Mouse (Mus musculus) frontal cortex, postnatal 14 days (tissue): Measurements from ENCODE around the gene Csn3.

ENCODE experiments used
- DNase-seq, 2 experiments: peaks; one replicate each; pipeline ENCODE4 v3.0.0; 2022; ENCODE audit warnings: low spot score in 2 of 2

Csn3 gene

DNA sequence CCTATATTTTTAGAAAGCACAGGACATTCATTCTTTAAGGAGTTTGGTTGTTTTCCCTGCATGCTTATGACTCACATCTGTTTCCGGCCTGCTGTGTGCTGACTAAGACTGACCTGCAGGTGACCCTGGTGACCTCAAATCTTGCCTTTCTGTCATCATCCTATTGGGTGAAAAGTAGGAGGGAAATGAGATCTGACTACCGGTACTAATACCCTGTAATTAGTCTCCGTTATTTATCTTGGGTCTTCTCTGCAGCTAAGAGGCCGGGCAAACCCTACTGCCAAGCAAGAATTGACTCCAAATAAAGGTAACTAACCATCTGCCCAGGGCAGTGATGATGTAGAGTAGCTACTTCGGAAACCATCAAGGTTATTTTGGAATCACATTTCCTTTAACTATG, at the start of gene Csn3:
TSS of gene Csn3 (plus strand) at position 208 of the 400 bp plus-strand sequence.
- DNase-seq: no peak

DNA sequence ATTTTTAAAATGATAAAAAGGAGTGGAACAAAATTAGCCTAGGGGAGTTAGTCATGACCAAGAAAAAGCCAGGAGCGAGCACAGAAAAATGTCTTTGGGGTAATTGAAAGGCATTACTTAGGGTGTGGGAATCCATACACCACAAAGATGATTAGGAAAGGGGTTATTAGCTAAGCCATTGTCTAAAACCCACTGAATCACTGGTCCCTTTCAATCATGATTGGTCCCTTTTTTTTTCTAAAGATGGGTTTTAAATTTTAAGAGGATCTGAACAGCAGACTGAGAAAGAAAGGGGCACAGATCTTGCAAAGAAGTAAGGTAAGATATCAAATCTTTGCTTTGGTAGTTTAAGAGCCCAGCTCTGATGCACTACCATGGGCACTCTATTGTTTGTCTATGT, 40.6 kb upstream of the Csn3 start, which contains the start of gene Odam:
TSS of gene Odam (plus strand) at position 301 of the 400 bp plus-strand sequence.
- no peak for DNase-seq

DNA sequence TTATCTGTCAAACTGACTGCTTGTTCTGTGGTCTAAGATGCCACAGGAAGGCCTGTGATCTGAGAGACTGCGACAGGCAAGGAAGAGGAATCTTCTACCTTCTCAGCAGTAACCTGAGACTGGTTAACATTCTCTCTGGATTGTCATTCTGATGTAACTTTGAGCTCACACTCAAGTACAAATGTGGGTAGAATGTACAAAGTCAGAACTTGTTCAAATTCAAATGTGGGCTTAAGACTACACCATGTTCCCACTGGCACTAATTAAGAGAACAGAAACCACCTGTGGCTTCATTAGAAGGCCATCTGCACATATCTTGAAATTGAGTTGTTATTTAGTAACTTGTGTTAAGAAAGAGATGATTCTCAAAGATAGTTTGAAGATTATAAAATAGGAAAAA, 6.2 kb downstream of the Csn3 start:
- DNase-seq: no peak

DNA sequence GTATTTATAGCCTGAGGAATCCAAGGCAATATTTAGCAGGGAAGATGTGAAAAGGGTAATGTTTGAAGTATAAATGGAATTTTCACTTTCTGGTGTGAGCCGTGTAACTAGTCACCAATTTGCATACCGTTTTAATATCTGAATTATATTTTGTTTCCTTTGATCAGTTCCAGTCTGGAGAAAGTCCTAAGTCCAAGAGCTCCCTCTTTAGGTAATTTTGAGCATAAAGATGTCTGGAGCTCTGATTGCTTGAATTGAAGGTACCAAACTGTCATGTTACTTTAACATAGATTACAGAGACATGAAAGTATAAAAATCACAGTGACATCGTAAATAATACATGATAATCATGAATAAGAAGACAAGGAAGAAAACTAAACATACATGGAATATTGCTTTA, 15.4 kb downstream of the Csn3 start:
- no peak for DNase-seq

DNA sequence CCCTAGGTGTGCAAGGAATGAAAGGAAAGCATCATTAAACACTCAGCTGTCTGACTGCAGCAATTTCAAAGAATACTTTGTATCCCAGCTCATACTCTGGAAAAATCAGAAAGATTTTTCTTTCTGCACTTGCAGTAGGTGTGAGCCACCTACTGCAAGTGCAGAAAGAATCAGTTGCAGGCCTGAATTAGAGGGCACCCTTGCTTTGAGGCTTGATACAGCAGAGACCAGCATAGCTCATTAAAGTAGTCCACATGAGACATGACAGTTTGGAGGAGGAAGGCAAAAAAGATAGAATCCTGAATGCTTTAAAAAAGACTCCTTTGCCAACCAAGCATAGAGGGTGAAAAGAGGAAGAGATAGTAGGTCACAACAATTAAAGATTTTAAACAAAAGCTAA, 17.1 kb downstream of the Csn3 start:
- no peak for DNase-seq

DNA sequence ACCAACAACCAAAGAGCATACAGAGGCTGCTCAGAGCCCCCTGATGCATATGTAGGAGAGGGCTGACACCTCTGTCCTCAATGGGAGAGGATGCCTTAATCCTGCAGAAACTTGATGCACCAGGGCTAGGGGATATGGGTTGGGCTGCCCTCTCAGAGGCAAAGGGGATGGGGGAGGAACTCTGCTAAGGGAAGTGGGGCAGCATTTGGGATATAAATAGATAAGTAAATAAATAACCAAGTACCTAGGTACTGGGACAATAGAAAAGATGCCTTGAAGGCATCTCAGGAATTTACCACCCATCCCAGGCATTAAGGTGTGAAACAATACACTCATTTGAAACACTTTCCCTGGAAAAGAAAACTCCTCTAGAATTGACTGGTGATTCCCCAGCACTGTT, 26.5 kb downstream of the Csn3 start:
- DNase-seq: no peak

DNA sequence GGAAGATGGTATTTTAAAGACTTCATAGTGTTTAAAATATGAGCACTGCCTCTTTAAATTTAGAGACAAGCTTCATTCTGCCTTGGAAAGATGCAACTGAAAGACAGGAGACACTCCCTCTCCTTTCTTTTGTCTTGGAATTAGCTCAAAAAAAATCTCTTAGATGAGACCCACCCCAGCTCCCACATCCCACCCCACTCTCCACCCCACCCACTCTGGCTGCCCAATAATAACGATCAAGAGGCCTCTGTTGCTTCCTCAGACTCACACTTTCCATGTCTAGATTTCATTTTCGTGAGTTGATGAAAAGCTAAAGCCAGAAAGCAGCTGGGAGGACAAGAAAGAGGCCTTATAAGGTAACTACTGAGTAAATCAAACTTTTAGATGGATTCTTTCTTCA, 43.8 kb downstream of the Csn3 start, which contains the start of the genes 2310003L06Rik and Gm28434:
TSS of gene 2310003L06Rik (plus strand) at position 259 of the 400 bp plus-strand sequence.
TSS of gene Gm28434 (plus strand) at position 317 of the 400 bp plus-strand sequence.
- no peak for DNase-seq

DNA sequence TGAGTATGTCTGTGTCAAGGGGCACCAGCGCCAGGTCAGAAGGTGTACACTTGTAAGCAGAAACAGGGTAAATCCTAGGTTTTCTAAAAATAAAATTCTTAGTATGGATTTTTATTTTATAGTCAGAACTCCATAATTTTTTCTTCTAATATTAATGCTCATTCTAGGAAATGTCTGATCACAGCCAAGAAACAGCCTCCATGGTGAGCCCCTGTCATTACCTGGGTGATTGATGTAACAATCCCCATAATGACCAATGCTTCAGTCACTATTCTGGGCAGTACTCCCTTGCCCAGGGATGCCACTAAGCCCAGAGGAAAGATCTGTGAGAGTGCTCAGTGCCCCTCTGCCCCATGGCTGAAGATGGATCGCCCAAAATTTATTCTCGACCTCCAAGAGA, 53.8 kb downstream of the Csn3 start, which contains the start of gene Cabs1:
TSS of gene Cabs1 (plus strand) at position 301 of the 400 bp plus-strand sequence.
- DNase-seq: no peak
